In the genomic region with DNA sequence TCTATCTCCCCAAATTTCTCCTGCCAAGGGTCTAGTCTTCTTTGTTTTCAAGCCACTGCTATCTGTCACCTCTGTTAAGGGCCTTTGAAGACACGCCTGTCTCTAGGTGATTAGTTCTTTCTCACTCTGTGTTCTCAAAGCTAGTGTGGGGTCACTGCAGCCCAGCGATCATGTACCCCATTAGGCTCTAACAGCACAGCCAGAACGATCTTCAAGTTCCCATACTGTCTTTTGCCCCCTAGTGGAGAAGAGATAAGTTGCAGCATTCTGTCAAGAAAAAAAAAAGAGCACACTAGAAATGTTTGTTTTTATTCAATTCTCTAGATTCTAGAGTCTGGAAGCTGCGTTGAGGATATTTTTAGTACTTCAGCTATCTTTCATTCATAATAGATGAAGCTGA, we compare ENCODE assay signal across 8 mouse cellular contexts.
DNase-seq lines count a peak whose midpoint lies in the region; ATAC-seq lines count a peak whose summit lies in the region.

No protein-coding gene starts in this region.

- no peaks in the 10 kb centered on the region for H3K27me3 ChIP-seq in kidney, embryonic 16.5 days (ENCODE audit: insufficient read depth, low read length)

- peak; percentile 1 for DNase-seq in CD4-positive, CD25-positive, alpha-beta regulatory T cell, adult 2 months (ENCODE audit: low read depth, low spot score)
- DNase-seq in kidney, adult 9 months: peak; percentile 11
- DNase-seq in ES-CJ7 (ENCODE audit: low read depth, low spot score): peak; percentile 43
- no peak for DNase-seq in adrenal gland, adult 8-10 months

- no peak overlapping the region for H3K9ac ChIP-seq in kidney, embryonic 16.5 days (replicated peaks; ENCODE audit: low read length)

- H3K9me3 ChIP-seq in kidney, embryonic 16.5 days (ENCODE audit: low read length): no peaks in the 10 kb centered on the region

- WGBS in kidney, embryonic 16.5 days: 20% methylated on average over 4 of the region's 4 CpGs

- no peak overlapping the region for H3K4me2 ChIP-seq in kidney, embryonic 16.5 days (replicated peaks; ENCODE audit: low read depth, low read length)

- no peak overlapping the region for H3K4me3 ChIP-seq in kidney, embryonic 16.5 days (ENCODE audit: low read length)

- ATAC-seq in CD4-positive, CD25-positive, alpha-beta regulatory T cell, adult 4 months: no peak
- no peak for ATAC-seq in kidney, embryonic 16.5 days (ENCODE audit: low FRiP score, low TSS enrichment)
- ATAC-seq in granulocyte monocyte progenitor cell, adult 5-6 weeks (replicated peaks; ENCODE audit: poor library complexity, severe bottlenecking): peak; percentile 71
- no peak for ATAC-seq in monocyte, adult 5-6 weeks (replicated peaks; ENCODE audit: insufficient number of reproducible peaks, low FRiP score, low TSS enrichment, poor library complexity, severe bottlenecking)

- H3K36me3 ChIP-seq in kidney, embryonic 16.5 days (ENCODE audit: insufficient read depth, low read length): no peaks in the 10 kb centered on the region

- H3K4me1 ChIP-seq in kidney, embryonic 16.5 days (ENCODE audit: insufficient read depth, low read length): no peaks in the 10 kb centered on the region

- no peak overlapping the region for H3K27ac ChIP-seq in kidney, embryonic 16.5 days (ENCODE audit: low read length)
